Mouse (Mus musculus): ENCODE measurements around the gene H13. TPM values are rescaled to one million over a fixed set of nuclear protein-coding genes. Genes with fewer than 3 reads are reported as not detected.

Gene H13
- polyA plus RNA-seq, 1 experiment from 2014 or later = 155 TPM

GRCm38 (mm10) chr2:152705993-152706571, 36.8 kb downstream of the H13 start:
- H3K27me3 ChIP-seq (ENCODE audit: control insufficient read depth, insufficient read depth, low read length) = no peaks in the 10 kb centered on the region
- peaks cover 50% of the 10 kb centered on the region for H3K36me3 ChIP-seq (replicated peaks; ENCODE audit: control insufficient read depth, insufficient read depth)
- ATAC-seq (ENCODE audit: low FRiP score) (peak; percentile 60), DNase-seq (ENCODE audit: low spot score) (peak; percentile 44)
- no peak overlapping the region for H3K4me3 ChIP-seq (replicated peaks; ENCODE audit: low read length)
- peak overlapping the region; percentile 57; the same call in 1 of the 2 replicates for H3K9ac ChIP-seq
- H3K4me2 ChIP-seq (replicated peaks) = no peak overlapping the region
- H3K9me3 ChIP-seq (ENCODE audit: control insufficient read depth, low read length) = no peaks in the 10 kb centered on the region
- peaks cover 20% of the 10 kb centered on the region for H3K4me1 ChIP-seq (replicated peaks; ENCODE audit: control insufficient read depth, insufficient read depth, low read length)
- peak overlapping the region; percentile 88 for H3K27ac ChIP-seq
- 44% methylated on average over 22 of the region's 22 CpGs for WGBS

GRCm38 (mm10) chr2:152707186-152707585, 37.9 kb downstream of the H13 start:
- Histone ChIP-seq H3K36me3 (replicated peaks; ENCODE audit: control insufficient read depth, insufficient read depth) (peaks cover 39% of the 10 kb centered on the region), H3K9me3 (ENCODE audit: control insufficient read depth, low read length) (no peaks in the 10 kb centered on the region), H3K27me3 (ENCODE audit: control insufficient read depth, insufficient read depth, low read length) (no peaks in the 10 kb centered on the region), H3K4me3 (replicated peaks; ENCODE audit: low read length) (peak overlapping the region; percentile 36), H3K27ac (peak overlapping the region; percentile 88), H3K4me1 (replicated peaks; ENCODE audit: control insufficient read depth, insufficient read depth, low read length) (peaks cover 20% of the 10 kb centered on the region), H3K4me2 (replicated peaks) (peak overlapping the region; percentile 58), H3K9ac (peak overlapping the region; percentile 57)
- DNase-seq (ENCODE audit: low spot score) (peak; percentile 50), ATAC-seq (ENCODE audit: low FRiP score) (no peak)
- WGBS = 16% methylated on average over 7 of the region's 7 CpGs

- H3K9ac ChIP-seq = peak overlapping the region; percentile 57
- peak overlapping the region; percentile 88 for H3K27ac ChIP-seq
- H3K36me3 ChIP-seq (replicated peaks; ENCODE audit: control insufficient read depth, insufficient read depth) = peaks cover 35% of the 10 kb centered on the region
- ATAC-seq (ENCODE audit: low FRiP score) (peak; percentile 89), DNase-seq (ENCODE audit: low spot score) (peak; percentile 78)
- H3K4me2 ChIP-seq (replicated peaks) = peak overlapping the region; percentile 58
- H3K27me3 ChIP-seq (ENCODE audit: control insufficient read depth, insufficient read depth, low read length) = no peaks in the 10 kb centered on the region
- peaks cover 20% of the 10 kb centered on the region for H3K4me1 ChIP-seq (replicated peaks; ENCODE audit: control insufficient read depth, insufficient read depth, low read length)
- 3% methylated on average over 29 of the region's 31 CpGs for WGBS
- H3K4me3 ChIP-seq (replicated peaks; ENCODE audit: low read length) = peak overlapping the region; percentile 36
- H3K9me3 ChIP-seq (ENCODE audit: control insufficient read depth, low read length) = no peaks in the 10 kb centered on the region
Measured at GRCm38 (mm10) chr2:152707627-152708026, 38.4 kb downstream of the H13 start.

GRCm38 (mm10) chr2:152709066-152709465, 39.8 kb downstream of the H13 start:
- Histone ChIP-seq H3K27ac (no peak overlapping the region), H3K9ac (no peak overlapping the region), H3K4me2 (replicated peaks) (no peak overlapping the region), H3K4me3 (replicated peaks; ENCODE audit: low read length) (no peak overlapping the region), H3K4me1 (replicated peaks; ENCODE audit: control insufficient read depth, insufficient read depth, low read length) (peaks cover 20% of the 10 kb centered on the region), H3K9me3 (ENCODE audit: control insufficient read depth, low read length) (no peaks in the 10 kb centered on the region), H3K27me3 (ENCODE audit: control insufficient read depth, insufficient read depth, low read length) (no peaks in the 10 kb centered on the region), H3K36me3 (replicated peaks; ENCODE audit: control insufficient read depth, insufficient read depth) (peaks cover 20% of the 10 kb centered on the region)
- 86% methylated on average over 5 of the region's 5 CpGs for WGBS
- no peak for ATAC-seq (ENCODE audit: low FRiP score)
- DNase-seq (ENCODE audit: low spot score) = no peak

- no peaks in the 10 kb centered on the region for H3K36me3 ChIP-seq (replicated peaks; ENCODE audit: control insufficient read depth, insufficient read depth)
- ATAC-seq (ENCODE audit: low FRiP score) = no peak
- no peak overlapping the region for H3K4me2 ChIP-seq (replicated peaks)
- H3K9me3 ChIP-seq (ENCODE audit: control insufficient read depth, low read length) = no peaks in the 10 kb centered on the region
- no peak for DNase-seq (ENCODE audit: low spot score)
- no peak overlapping the region for H3K9ac ChIP-seq
- H3K27me3 ChIP-seq (ENCODE audit: control insufficient read depth, insufficient read depth, low read length) = no peaks in the 10 kb centered on the region
- no peak overlapping the region for H3K4me3 ChIP-seq (replicated peaks; ENCODE audit: low read length)
- H3K4me1 ChIP-seq (replicated peaks; ENCODE audit: control insufficient read depth, insufficient read depth, low read length) = 0 out of 2 replicates have a peak, but pooled peaks cover 10% of the 10 kb centered on the region
- H3K27ac ChIP-seq = peak overlapping the region; percentile 4; the same call in 1 of the 2 replicates
- WGBS = 53% methylated on average over 6 of the region's 6 CpGs
Measured at GRCm38 (mm10) chr2:152716241-152716772, 47.0 kb downstream of the H13 start.

- ATAC-seq (ENCODE audit: low FRiP score) = no peak
- H3K27me3 ChIP-seq (ENCODE audit: control insufficient read depth, insufficient read depth, low read length) = no peaks in the 10 kb centered on the region
- no peaks in the 10 kb centered on the region for H3K36me3 ChIP-seq (replicated peaks; ENCODE audit: control insufficient read depth, insufficient read depth)
- 28% methylated on average over 11 of the region's 11 CpGs for WGBS
- H3K9me3 ChIP-seq (ENCODE audit: control insufficient read depth, low read length) = no peaks in the 10 kb centered on the region
- H3K27ac ChIP-seq = peak overlapping the region; percentile 67
- no peak for DNase-seq (ENCODE audit: low spot score)
- H3K9ac ChIP-seq = no peak overlapping the region
- 0 out of 2 replicates have a peak, but pooled peaks cover 10% of the 10 kb centered on the region for H3K4me1 ChIP-seq (replicated peaks; ENCODE audit: control insufficient read depth, insufficient read depth, low read length)
- H3K4me2 ChIP-seq (replicated peaks) = no peak overlapping the region; the same call in 1 of the 2 replicates
- no peak overlapping the region for H3K4me3 ChIP-seq (replicated peaks; ENCODE audit: low read length)
Measured at GRCm38 (mm10) chr2:152717652-152718051, 48.4 kb downstream of the H13 start.

- Histone ChIP-seq H3K4me3 (replicated peaks; ENCODE audit: low read length) (no peak overlapping the region), H3K4me1 (replicated peaks; ENCODE audit: control insufficient read depth, insufficient read depth, low read length) (0 out of 2 replicates have a peak, but pooled peaks cover 10% of the 10 kb centered on the region), H3K9ac (no peak overlapping the region), H3K4me2 (replicated peaks) (no peak overlapping the region; the same call in 1 of the 2 replicates), H3K9me3 (ENCODE audit: control insufficient read depth, low read length) (no peaks in the 10 kb centered on the region), H3K27ac (peak overlapping the region; percentile 67), H3K36me3 (replicated peaks; ENCODE audit: control insufficient read depth, insufficient read depth) (no peaks in the 10 kb centered on the region), H3K27me3 (ENCODE audit: control insufficient read depth, insufficient read depth, low read length) (no peaks in the 10 kb centered on the region)
- 10% methylated on average over 6 of the region's 6 CpGs for WGBS
- ATAC-seq (ENCODE audit: low FRiP score) (peak; percentile 88), DNase-seq (ENCODE audit: low spot score) (no peak)
Measured at GRCm38 (mm10) chr2:152718076-152718475, 48.8 kb downstream of the H13 start.

GRCm38 (mm10) chr2:152723651-152724331, 54.5 kb downstream of the H13 start:
- no peaks in the 10 kb centered on the region for H3K9me3 ChIP-seq (ENCODE audit: control insufficient read depth, low read length)
- WGBS = 2% methylated on average over 37 of the region's 37 CpGs
- no peak for DNase-seq (ENCODE audit: low spot score)
- H3K27ac ChIP-seq = no peak overlapping the region
- ATAC-seq (ENCODE audit: low FRiP score) = peak; percentile 77
- H3K4me1 ChIP-seq (replicated peaks; ENCODE audit: control insufficient read depth, insufficient read depth, low read length) = peaks cover 14% of the 10 kb centered on the region
- H3K36me3 ChIP-seq (replicated peaks; ENCODE audit: control insufficient read depth, insufficient read depth) = no peaks in the 10 kb centered on the region
- H3K4me2 ChIP-seq (replicated peaks) = peak overlapping the region; percentile 59
- H3K27me3 ChIP-seq (ENCODE audit: control insufficient read depth, insufficient read depth, low read length) = no peaks in the 10 kb centered on the region
- peak overlapping the region; percentile 46 for H3K9ac ChIP-seq
- H3K4me3 ChIP-seq (replicated peaks; ENCODE audit: low read length) = peak overlapping the region; percentile 24

- no peaks in the 10 kb centered on the region for H3K36me3 ChIP-seq (replicated peaks; ENCODE audit: control insufficient read depth, insufficient read depth)
- H3K9me3 ChIP-seq (ENCODE audit: control insufficient read depth, low read length) = no peaks in the 10 kb centered on the region
- peak overlapping the region; percentile 59 for H3K4me2 ChIP-seq (replicated peaks)
- no peak overlapping the region for H3K27ac ChIP-seq
- no peak for DNase-seq (ENCODE audit: low spot score)
- ATAC-seq (ENCODE audit: low FRiP score) = no peak
- H3K4me3 ChIP-seq (replicated peaks; ENCODE audit: low read length) = peak overlapping the region; percentile 24; the same call in 1 of the 2 replicates
- H3K9ac ChIP-seq = no peak overlapping the region; the same call in 1 of the 2 replicates
- peaks cover 11% of the 10 kb centered on the region for H3K4me1 ChIP-seq (replicated peaks; ENCODE audit: control insufficient read depth, insufficient read depth, low read length)
- no peaks in the 10 kb centered on the region for H3K27me3 ChIP-seq (ENCODE audit: control insufficient read depth, insufficient read depth, low read length)
- 67% methylated on average over 3 of the region's 3 CpGs for WGBS
Measured at GRCm38 (mm10) chr2:152724332-152724723, 55.1 kb downstream of the H13 start.
